Mouse (Mus musculus) layer of hippocampus, postnatal 25 days (tissue): ENCODE results near the gene Olfr809. TPM values are rescaled to one million over a fixed set of nuclear protein-coding genes. Genes with fewer than 3 reads are reported as not detected.

Experiments used
- DNase-seq, 2 experiments: peaks; one replicate each; pipeline ENCODE4 v3.0.0; 2022; ENCODE audit warnings: mixed read lengths in 2 of 2, low spot score in 1 of 2; ENCODE audit errors: extremely low spot score in 1 of 2
- microRNA-seq, 2 experiments: library from miRNA; unstranded; fragments of <30 nt; microRNA quantifications; one replicate each; pipeline ENCODE4 v1.2.0; 2021
- total RNA-seq, 2 experiments: library from RNA; stranded (reverse); gene quantifications; 2 replicates each; pipeline ENCODE4 v1.2.3; 2021

The Olfr809 gene
- total RNA-seq = not detected

DNA sequence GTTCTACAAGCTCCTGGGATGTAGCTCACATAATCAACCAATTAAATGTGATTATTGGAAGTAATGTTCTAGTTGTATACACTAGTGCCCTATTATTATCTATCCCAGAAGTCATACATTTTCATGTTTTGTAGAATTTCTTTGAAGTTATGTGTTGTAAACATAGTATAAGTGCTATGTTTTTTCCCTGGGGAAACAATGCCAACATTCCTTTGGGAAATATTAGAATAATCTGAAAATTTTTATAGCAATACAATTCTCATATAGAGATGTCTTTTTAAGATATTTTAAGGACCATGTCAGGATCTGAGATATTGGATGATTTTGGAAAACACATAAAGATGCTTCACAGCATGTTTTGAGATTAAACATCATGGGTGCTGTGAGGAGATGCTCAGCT lies at the start of gene Olfr809:
Gene Olfr809 (plus strand): TSS at position 301 of the 400 bp plus-strand sequence.
- no peak for DNase-seq

DNA sequence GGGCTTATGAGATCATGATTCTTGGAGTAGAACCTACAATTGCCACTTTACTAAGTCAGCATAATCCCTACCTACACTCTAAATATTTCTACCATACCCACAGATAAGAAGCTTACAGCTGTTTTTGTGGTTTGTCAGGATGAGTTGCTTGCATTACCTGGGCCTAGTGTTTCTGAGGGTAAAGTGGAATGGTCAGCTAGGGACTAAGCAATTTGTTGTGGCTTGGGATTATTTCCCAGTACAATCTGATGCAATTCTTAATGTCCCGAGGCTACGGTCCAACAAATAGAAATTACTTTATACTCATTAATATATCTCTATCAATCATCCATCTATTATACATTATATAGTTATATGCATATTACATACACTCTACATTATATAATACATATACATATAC lies 45.2 kb upstream of the Olfr809 start, which contains the start of gene Olfr805:
Gene Olfr805 (minus strand): TSS at position 101 of the 400 bp plus-strand sequence.
- DNase-seq = no peak

DNA sequence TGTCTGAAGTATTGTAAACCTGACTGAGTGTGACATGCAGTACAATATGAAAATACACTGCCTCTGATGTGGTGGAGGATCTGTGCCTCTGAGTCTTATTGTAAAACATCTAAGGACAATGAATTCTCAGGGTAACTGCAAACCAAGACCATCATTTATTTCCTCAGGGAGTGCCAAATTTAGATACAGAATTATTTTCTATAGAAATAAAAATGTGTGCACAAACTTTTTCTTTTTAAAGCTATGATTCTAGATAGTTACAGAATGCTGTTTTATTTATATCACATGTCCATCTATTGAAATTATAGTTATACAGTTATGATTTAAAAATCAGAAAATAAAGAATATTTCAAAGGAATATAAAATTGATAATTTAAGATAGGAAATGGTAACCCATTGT lies 32.6 kb upstream of the Olfr809 start, which contains the start of gene Olfr806:
Gene Olfr806 (minus strand): TSS at position 101 of the 400 bp plus-strand sequence.
- no peak for DNase-seq

DNA sequence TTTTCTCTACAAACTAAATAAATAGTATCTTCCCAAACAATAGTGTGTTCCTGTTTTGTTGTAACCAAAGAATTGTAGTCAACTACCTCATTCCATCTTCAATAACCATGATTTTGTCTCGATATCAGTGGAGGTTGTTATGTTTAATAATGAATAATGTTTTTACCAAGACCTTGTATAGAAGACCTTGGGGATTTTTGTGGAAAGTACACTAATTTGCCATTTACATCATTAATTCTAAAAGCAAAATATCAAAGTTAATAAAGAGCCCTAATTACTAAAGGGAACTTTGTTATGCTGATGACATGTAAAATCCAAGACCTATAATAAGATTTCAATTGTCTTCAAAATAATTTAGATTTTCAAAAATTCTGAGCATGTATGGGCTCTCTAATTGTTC lies 16.7 kb upstream of the Olfr809 start, which contains the start of gene Olfr807:
Gene Olfr807 (minus strand): TSS at position 101 of the 400 bp plus-strand sequence.
- no peak for DNase-seq

GRCm38 (mm10) chr10:129765182-129765581 lies 9.3 kb upstream of the Olfr809 start, which contains the start of gene Olfr808:
TSS of gene Olfr808 (plus strand) at chr10:129765482.
- DNase-seq = no peak

DNA sequence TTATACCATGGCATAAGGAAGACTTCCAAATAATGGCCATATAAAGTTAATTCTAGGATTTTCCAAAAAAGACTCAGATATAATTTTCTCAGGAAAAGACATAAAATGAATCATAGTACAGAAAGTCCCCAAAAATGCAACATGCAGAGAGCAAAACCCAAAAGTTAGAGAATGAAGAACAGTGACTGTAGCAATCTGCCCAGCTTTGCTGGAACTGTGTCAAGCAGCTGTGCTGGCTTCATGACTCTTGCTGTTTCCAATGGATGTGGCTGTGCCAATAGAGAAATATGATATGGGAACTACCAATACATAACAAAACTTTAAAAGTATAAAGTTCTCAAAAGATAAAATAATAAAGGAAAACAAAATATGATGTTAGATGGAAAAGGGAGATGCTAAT lies 3.7 kb downstream of the Olfr809 start:
- DNase-seq = no peak

- DNase-seq = no peak
Observed at GRCm38 (mm10) chr10:129794817-129795216, 20.4 kb downstream of the Olfr809 start, which contains the start of gene Olfr810. TSS of gene Olfr810 (minus strand) at chr10:129794917.

GRCm38 (mm10) chr10:129804296-129804695 lies 29.9 kb downstream of the Olfr809 start, which contains the start of gene Olfr811:
TSS of gene Olfr811 (minus strand) at chr10:129804396.
- no peak for DNase-seq

Small RNA genes lying within 50 kb of the gene (microRNA-seq; reads per million reads assigned to microRNA genes)
- 0 reads per million in 2 experiments for gene Gm24485

Other genes starting within 250 kb of the Olfr809 start
- not detected for gene Olfr792, start 235.5 kb upstream of the Olfr809 start, total RNA-seq
- not detected for gene Olfr794, start 207.0 kb upstream of the Olfr809 start, total RNA-seq
- not detected for gene Olfr796, start 162.1 kb upstream of the Olfr809 start, total RNA-seq
- gene Olfr798, start 146.7 kb upstream of the Olfr809 start, total RNA-seq = not detected
- not detected for gene Olfr799, start 137.2 kb upstream of the Olfr809 start, total RNA-seq
- not detected for gene Olfr800, start 116.9 kb upstream of the Olfr809 start, total RNA-seq
- gene Olfr801, start 100.8 kb upstream of the Olfr809 start, total RNA-seq = not detected
- gene Olfr802, start 86.5 kb upstream of the Olfr809 start, total RNA-seq = not detected
- not detected for gene Olfr803, start 80.4 kb upstream of the Olfr809 start, total RNA-seq
- not detected for gene Olfr804, start 71.4 kb upstream of the Olfr809 start, total RNA-seq
- gene Olfr805, start 45.3 kb upstream of the Olfr809 start, total RNA-seq = not detected
- not detected for gene Olfr806, start 32.7 kb upstream of the Olfr809 start, total RNA-seq
- gene Olfr807, start 16.8 kb upstream of the Olfr809 start, total RNA-seq = not detected
- not detected for gene Olfr808, start 9.2 kb upstream of the Olfr809 start, total RNA-seq
- gene Olfr810, start 20.3 kb downstream of the Olfr809 start, total RNA-seq = not detected
- not detected for gene Olfr811, start 29.8 kb downstream of the Olfr809 start, total RNA-seq
- gene Olfr812, start 71.5 kb downstream of the Olfr809 start, total RNA-seq = not detected
- gene Olfr813, start 80.7 kb downstream of the Olfr809 start, total RNA-seq = not detected
- gene Olfr814, start 105.2 kb downstream of the Olfr809 start, total RNA-seq = not detected
- not detected for gene Olfr815, start 131.2 kb downstream of the Olfr809 start, total RNA-seq
- not detected for gene Olfr816, start 141.0 kb downstream of the Olfr809 start, total RNA-seq
- not detected for gene Olfr818, start 174.5 kb downstream of the Olfr809 start, total RNA-seq
- gene Olfr819, start 192.6 kb downstream of the Olfr809 start, total RNA-seq = not detected
- gene Olfr247, start 201.5 kb downstream of the Olfr809 start, total RNA-seq = not detected
- gene Gm10310, start 210.4 kb downstream of the Olfr809 start, total RNA-seq = not detected
- gene Olfr820, start 238.0 kb downstream of the Olfr809 start, total RNA-seq = not detected